Mouse (Mus musculus) cerebellum, postnatal 10 days (tissue): Measurements from ENCODE around the gene R3hdm2.

Source experiments
- DNase-seq, 2 experiments: peaks; one replicate each; pipeline ENCODE4 v3.0.0; 2021; ENCODE audit warnings: mixed read lengths in 2 of 2

R3hdm2 gene

GRCm38 (mm10) chr10:127496156-127496555 lies 116.0 kb downstream of the R3hdm2 start:
- DNase-seq = no peak

- DNase-seq = no peak
These were observed 119.4 kb downstream of the R3hdm2 start for GRCm38 (mm10) chr10:127499516-127499915.

GRCm38 (mm10) chr10:127500042-127500441 lies 119.9 kb downstream of the R3hdm2 start:
- DNase-seq = no peak

- DNase-seq = no peak
These were observed 121.1 kb downstream of the R3hdm2 start, which contains the start of gene Stac3 for GRCm38 (mm10) chr10:127500894-127501893. TSS of gene Stac3 (plus strand) at chr10:127501686.

- peak; percentile 96 to 97 for DNase-seq
These were observed 128.1 kb downstream of the R3hdm2 start for GRCm38 (mm10) chr10:127508239-127508638.

GRCm38 (mm10) chr10:127509051-127509836 lies 129.1 kb downstream of the R3hdm2 start:
- peak; percentile 99 for DNase-seq

- peak; percentile 81 to 86 for DNase-seq
These were observed 129.9 kb downstream of the R3hdm2 start for GRCm38 (mm10) chr10:127509837-127510701.

- DNase-seq = peak; percentile 45 to 63
These were observed 130.9 kb downstream of the R3hdm2 start for GRCm38 (mm10) chr10:127510895-127511617.

GRCm38 (mm10) chr10:127511634-127512306 lies 131.6 kb downstream of the R3hdm2 start:
- peak; percentile 91 for DNase-seq

- no peak for DNase-seq
These were observed 132.2 kb downstream of the R3hdm2 start for GRCm38 (mm10) chr10:127512307-127512666.

- DNase-seq = peak; percentile 97 to 98
These were observed 132.7 kb downstream of the R3hdm2 start for GRCm38 (mm10) chr10:127512813-127513212.

- DNase-seq = peak; percentile 50 to 59
These were observed 133.5 kb downstream of the R3hdm2 start for GRCm38 (mm10) chr10:127513501-127514091.

- DNase-seq = no peak
These were observed 134.1 kb downstream of the R3hdm2 start for GRCm38 (mm10) chr10:127514111-127514698.

- peak; percentile 37 to 45 for DNase-seq
These were observed 134.6 kb downstream of the R3hdm2 start, which contains the start of gene Ndufa4l2 for GRCm38 (mm10) chr10:127514764-127515163. TSS of gene Ndufa4l2 (plus strand) at chr10:127514967.

- peak in 1 of 2 experiments; percentile 41 for DNase-seq
These were observed 135.3 kb downstream of the R3hdm2 start for GRCm38 (mm10) chr10:127515271-127515982.

GRCm38 (mm10) chr10:127515983-127516459 lies 135.9 kb downstream of the R3hdm2 start:
- DNase-seq = no peak

GRCm38 (mm10) chr10:127516576-127517260 lies 136.6 kb downstream of the R3hdm2 start:
- DNase-seq = peak; percentile 39 to 45

GRCm38 (mm10) chr10:127517941-127518340 lies 137.8 kb downstream of the R3hdm2 start:
- peak in 1 of 2 experiments; percentile 25 for DNase-seq
